Mouse (Mus musculus) urinary bladder, postnatal 25 days (tissue): ENCODE measurements around the gene Ankub1.

Experiments used
- DNase-seq: peaks from one replicate; pipeline ENCODE4 v3.0.0; 2022; ENCODE audit warnings: low spot score

Gene Ankub1

GRCm38 (mm10) chr3:57637596-57637995 is 55.0 kb downstream of the Ankub1 start:
- DNase-seq: no peak

GRCm38 (mm10) chr3:57634763-57635487 is 57.7 kb downstream of the Ankub1 start:
- no peak for DNase-seq

- DNase-seq: no peak
These were observed 65.6 kb downstream of the Ankub1 start for GRCm38 (mm10) chr3:57626954-57627513.

DNA sequence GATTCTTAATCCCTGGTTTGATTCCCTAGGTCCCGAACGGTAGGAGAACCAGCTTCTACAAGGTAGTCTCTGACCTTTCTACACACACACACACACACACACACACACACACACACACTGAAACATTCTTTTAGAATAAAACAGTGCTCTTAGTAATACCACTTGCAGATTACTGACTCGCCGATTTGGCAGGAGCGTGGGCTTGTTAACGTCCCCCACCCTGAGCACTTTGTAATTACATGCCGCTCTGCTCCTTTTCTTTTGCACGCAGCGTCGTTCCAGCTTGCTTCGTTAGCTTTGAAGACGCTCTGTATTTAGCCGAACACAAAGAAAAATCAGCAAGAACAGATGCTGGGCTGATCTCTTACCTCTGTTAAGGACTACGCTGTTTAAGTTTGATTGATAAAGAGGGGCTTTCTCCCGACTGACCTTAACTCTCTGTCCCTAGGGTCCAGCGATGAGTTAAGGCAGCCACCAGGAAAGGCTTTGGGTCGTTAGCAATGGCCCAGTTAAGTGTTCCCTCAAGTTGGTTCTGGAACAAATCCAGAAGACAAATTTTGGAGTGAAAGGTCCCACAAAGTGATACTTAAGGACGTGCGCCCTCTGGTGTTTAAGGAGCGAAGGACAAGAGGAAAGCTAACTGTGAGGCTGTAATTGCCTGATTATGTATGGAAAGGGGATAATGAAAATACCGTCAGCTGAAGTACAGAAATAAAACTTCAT is 67.2 kb downstream of the Ankub1 start:
- DNase-seq: peak; percentile 78

GRCm38 (mm10) chr3:57619718-57620117 is 72.9 kb downstream of the Ankub1 start:
- peak; percentile 19 for DNase-seq

DNA sequence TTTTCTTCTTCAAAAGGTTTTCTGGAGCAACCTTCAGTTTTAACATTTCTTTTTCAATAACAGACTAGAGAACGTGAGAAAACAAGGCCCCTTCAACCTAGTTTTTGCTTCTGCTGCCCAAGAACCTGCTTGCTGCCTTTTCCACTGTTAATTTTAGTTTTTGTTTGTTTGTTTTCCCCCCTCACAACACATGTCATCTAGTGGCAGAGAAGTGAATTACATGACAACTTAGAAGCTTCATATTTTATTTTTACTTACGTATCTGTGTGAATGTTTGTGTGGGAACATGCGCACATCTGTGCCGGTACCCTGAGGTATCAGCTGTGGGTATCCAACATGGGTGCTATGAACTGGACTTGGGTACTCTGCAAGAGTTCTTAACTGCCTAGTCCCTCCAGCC is 76.9 kb downstream of the Ankub1 start:
- no peak for DNase-seq

GRCm38 (mm10) chr3:57612430-57612997 is 80.1 kb downstream of the Ankub1 start:
- no peak for DNase-seq

DNA sequence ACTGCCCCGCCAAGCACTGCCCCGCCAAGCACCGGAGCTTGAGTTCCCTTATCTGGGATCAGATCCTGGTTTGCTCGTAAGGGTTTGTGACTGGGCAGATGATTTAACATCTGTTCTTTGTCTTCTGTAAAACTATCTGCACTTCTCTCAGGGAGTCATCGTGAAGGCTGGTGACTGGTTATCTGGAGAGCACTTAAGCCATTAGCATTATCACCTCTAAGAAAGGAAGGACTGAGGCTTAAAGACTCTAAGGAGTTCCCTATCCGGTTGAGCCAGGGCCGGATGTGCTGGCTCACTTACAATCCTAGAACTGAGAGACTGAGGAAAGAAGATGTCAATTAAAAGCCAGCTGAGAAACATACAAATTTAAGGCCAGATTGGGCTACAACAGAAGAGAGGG is 80.8 kb downstream of the Ankub1 start:
- DNase-seq: no peak
